Mouse (Mus musculus): Measurements from ENCODE around the gene Esyt1.
"Not testable (repeated sequence)": the region's sequence is repeated elsewhere in the genome, so short reads cannot be mapped to it uniquely, and the experiment has no call there.

The Esyt1 gene

DNA sequence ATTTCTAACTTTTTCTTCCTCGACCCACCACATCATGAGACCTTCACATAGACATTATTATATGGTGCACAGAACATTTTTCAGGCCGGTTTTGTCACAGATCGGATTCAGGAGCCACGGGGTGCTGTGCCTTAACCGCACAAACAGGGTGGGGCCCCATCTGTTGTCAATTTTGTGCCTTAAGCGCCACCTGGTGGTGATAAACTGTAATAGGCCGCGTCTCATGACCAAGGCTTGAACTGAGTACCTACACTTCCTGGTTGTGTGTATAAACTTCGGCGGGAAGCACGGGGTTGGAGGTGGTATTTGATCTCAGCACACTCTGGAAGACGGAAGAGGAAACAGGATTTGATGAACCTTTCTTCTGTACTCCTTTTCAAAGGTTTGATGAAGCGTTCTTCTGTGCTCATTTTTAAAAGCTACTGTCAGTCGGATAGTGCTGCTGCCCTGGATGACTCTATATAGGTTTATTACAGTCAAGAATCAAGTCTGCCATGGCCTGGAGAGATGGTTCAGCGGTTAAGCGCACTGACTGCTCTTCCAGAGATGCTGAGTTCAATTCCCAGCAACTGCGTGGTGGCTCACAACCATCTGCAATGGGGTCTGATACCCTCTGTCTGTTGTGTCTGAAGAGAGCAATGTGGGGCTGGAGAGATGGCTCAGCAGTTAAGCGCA lies 10.7 kb upstream of the Esyt1 start:
- DNase-seq = peak; percentile 76

DNA sequence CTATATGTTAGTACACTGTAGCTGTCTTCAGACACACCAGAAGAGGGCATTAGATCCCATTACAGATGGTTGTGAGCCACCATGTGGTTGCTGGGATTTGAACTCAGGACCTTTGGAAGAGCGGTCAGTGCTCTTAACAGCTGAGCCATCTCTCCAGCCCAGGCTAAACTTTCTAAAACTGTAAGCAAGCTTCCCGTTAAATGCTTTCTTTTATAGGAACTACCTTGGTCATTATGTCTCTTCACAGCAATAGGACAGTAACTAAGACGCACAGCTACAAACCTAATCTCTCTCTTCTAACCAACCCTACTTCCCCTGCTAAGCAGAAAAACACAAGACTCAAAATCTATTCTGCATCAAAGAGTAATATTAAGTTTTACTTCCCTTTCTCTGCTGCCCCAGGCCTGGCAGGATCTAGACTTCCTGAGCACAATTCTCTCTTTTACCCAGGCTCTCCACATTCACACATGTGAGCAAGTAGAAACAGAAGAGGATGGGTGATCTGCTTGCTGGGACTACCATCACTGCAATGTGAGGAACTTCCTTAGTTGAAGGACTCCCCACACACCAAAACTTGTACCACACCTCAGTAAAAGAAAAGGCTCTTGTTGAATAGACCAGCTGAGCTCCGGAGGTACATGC lies 10.1 kb upstream of the Esyt1 start:
- no peak for DNase-seq

DNA sequence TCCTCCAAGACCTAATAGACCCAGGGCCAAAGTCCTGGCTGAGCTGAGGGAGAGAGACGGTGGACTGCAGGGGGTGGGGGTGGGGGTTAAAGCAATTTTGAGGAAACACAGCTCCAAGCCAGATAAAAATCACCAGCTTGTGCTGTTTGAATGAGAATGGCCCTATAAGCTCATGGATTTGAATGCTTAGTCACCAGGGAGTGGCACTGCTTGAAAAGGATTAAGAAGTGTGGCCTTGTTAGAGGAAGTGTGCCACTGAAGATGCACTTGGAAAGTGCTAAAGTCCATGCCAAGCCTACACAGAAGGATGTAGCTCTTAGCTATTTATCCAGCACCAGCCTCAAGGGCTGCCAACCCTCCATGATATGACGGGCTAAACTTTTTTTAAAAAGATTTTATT lies 9.5 kb upstream of the Esyt1 start:
- DNase-seq = no peak

DNA sequence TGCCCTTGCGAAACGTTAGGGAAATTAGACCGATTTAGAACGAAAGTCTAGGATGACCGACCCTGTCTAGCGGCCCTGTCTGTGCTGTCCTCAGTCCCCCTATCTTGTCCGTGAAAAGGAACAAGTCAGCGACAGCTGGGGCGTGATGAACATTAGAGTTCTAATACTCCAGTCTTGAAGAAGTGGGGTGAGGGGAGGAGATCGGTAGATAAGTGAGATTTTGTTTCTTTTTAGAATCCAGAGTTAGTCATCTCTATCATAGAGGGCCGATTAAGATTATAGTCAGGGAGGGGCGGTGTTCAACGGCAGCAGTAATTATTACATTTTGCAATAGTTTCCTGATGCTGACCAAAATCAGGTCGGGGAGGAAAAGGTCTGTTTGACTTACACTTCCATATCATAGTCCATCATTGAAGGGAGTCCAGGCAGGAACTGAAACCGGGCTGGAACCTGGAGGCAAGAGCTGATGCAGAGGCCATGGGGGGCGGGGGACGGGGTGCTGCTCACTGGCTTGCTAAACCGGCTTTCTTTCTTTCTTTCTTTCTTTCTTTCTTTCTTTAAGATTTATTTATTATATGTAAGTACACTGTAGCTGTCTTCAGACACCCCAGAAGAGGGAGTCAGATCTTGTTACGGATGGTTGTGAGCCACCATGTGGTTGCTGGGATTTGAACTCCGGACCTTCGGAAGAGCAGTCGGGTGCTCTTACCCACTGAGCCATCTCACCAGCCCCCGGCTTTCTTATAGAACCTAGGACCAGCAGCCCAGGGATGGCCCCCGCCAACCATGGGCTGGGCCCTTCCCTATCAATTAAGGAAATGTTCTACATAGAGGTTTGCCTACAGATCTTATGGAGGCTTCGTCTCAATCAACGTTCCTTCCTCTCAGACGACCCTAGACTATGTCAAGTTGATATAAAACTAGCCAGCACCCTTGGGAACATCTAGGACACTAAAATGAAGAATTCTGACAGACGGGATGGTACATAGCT lies 990 bp upstream of the Esyt1 start:
- no peak for DNase-seq

DNA sequence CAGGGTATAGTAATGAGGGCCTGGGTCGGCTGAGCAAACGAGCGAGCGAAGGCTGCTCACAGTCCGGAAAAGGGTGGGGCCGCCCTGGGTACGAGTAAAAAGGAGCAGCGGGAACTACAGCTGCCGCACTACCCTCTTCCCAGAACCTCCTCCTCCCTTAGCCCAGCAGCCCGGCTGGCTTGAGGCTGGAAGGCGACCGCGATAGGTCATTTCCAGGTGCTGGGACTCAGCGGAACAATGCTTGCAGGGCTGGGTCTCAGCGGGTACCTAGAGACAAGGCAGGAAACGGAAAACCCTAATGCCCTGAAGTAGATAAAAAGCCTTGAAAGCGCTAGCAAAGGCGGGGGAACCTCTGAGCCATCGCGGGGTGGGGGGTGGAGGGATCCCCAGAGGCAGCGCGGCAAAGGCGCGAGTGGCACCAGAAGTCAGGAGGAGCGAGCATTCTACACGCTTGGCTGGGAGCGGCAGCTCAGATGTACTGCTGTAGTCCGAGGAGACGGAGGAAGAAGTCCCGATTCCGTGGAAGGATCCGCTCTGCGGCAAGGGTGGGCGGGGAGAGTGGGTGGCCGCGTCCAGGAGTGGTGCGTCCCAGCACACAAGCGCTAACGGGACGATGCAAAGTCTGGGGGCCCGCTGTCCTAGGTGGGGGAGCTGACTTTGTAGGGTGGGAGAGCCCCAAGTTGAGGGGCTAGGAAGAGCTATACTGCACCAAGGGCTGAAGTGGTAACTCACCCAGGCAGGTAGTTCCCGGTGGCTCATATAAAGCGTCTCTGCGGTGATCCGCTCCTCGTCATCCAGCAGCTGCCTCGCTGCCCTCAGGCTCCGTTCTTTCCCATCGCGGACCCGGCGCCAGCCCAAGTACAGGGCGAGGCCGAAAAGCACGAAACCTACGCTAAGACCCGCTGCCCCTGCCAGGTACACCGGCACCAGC lies 674 bp downstream of the Esyt1 start:
- DNase-seq = peak; percentile 41

DNA sequence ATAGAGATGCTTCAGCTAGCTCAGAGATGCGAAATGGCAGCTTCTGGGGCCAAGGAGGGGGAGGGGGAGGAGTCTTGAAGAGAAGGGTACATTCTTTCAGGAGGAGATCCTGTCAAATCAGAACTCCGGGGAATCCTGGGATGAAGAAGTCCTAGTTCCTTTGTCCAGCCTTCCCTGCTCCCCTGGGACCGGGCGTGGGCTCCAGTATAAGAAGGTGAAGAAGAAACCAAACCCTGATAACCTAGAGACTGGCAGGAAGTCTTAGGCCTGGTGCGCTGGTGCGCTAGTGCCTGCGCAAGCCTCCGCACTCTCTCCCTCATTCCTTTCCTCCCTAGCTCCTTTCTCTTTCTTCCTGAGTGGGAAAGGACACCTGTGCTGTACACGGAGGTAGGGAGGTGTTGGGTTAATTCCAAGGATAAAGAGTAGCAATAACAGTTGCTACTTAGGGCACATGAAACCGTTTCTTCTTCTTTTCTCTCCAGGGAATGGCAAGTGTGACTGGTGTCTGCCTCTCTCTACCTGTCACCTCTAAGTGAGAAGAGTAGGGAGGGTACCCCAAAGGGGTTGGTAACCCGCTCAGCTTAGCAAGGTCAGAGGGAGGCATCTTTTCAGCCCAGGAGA lies 1.4 kb downstream of the Esyt1 start:
- no peak for DNase-seq

DNA sequence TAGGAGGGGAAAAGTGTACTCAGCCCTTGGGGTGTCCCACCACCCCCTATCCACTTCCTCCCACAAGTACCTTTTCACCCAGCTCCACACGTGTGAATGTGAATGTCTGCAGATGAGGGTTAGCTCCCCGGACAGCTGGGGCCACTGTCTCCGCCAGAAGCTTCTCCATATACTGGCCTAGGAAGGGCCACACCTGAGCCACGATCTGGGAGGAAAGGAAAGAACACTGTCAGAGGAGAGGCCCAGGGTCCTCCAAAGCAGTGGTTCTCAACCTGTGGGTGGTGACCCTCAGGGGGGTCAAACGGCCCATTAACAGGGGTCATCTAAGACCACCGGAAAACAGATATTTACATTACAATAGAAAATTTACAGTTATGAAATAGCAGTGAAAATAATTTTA lies 3.3 kb downstream of the Esyt1 start:
- no peak for DNase-seq

DNA sequence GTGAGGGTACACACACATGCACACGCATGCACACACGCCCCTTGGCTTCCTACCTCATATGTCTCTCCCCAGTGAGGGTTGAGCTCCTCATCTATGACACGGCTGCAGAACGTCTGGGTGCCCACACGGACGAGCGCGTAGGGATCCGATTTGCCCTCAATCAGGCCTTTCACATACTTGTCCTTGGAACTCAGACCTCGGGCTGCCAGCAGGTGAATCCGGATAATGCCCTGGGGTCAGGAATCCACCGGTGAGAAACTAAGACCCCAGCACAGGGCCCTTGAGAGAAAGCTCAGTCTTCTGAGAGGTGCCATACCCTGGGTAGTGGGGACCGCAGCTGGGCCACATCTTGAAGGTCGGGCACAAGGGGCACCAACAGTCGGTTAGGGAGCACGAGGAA lies 5.1 kb downstream of the Esyt1 start:
- no peak for DNase-seq

DNA sequence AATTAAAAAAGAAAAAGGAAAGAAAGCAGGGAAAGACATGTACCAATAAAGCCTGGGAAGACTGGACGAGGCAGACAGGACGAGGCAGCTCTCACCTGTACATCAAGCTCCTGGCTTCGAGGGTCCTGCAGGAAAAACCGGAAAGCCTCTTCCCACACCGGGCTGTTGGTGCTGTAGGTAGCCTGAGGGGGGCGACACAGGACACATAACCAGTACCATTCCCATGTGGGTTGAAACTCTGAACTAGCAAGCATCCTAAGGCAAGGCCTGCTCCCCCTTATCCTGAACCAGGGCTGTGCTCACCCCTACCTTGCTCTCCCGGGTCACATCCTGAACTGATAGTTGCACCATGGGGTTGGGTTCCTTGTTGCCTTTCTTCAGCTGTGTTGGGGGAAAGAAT lies 6.8 kb downstream of the Esyt1 start:
- DNase-seq = no peak

DNA sequence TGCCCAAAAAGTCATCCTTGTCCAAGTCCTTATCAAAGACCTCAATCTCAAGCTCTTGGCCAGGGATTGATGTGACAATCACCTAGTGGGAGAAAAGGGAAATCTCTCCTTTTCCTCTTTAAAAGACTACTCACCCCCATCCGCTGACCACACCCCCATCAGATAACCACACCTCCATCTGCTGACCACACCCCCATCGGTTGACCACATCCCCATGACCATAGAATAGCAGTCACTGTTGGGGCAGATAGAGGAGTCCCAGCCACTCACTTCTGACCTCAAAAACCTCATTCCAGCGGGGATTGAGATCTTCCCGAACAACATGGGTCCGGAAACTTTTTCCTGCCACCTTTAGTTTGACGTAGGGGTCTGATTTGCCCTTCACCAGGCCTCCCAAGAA lies 9.0 kb downstream of the Esyt1 start:
- no peak for DNase-seq

DNA sequence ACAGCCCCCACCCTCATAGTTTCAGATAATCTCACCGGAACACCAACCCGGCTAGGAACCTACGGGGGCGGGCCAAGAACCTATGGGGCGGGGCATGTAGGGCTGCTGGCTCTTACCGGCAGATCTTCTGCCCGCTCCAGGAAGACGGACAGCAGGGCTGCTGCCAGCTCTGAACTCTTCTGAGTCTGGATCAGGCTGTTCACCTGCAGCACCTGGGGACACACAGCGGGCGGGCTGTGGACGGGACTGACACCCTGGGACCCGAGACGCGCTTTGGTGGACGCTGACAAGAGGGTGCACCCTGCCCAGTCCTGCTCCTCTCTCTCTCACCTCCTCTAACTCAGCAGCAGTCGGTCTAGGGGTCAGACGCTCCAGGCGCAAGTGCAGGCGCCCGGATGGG lies 9.6 kb downstream of the Esyt1 start:
- no peak for DNase-seq

- DNase-seq = no peak
Measured at GRCm38 (mm10) chr10:128515044-128515443, 10.6 kb downstream of the Esyt1 start.

DNA sequence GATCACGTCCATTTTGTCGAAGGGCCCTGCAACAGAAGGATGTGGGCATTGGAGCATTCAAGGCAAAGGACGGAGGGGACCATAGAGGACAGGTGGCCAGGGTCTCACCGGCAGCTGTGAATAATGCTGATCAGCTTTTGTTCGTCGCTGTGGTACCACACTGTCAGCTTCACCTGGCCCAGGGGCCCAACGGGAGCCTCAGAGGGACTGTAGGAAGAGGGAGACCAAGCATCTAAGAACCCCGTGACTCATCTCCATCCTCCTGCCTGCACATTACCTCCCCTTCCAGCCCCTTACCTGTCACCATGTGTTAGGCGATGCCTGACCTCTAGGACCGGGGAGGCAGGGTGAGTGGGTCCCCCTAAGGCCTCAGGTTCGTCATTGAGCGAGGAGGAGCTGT lies 13.9 kb downstream of the Esyt1 start:
- no peak for DNase-seq

DNA sequence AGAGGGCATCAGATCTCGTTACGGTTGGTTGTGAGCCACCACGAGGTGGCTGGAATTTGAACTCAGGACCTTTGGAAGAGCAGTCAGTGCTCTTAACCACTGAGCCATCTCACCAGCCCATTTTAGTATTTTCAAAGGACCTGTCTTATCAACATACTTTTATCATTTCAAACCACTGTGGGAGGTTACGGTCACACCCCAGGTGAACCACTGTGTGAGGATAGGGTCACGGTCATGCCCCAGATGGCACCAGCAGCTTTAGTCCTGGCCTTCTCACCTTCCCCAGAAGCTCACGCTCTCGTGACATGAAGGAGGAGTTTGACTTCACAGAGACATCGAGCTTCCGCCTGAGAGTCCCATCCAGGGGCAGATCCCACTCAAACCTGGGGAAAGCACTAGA lies 14.5 kb downstream of the Esyt1 start:
- no peak for DNase-seq

GRCm38 (mm10) chr10:128510301-128510700 lies 15.4 kb downstream of the Esyt1 start:
- no peak for DNase-seq

DNA sequence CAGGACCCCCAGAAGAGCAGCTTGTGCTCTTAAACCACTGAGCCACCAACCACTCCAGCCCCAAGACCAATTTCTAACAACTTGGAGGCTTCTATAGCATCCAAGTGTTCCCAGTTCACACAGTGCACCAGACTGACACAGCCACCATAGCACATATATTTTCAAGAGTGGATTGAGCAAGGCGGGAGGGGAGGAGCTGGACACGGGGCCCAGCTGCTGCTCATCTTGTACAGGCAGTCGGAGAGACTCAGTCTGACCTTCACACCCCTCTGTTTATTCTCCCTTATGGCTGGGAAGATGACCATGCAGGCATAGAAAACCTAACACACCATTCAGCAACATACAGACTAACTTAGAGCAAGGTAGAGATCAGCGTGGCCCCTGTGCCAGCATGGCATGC lies 15.8 kb downstream of the Esyt1 start:
- DNase-seq = no peak

DNA sequence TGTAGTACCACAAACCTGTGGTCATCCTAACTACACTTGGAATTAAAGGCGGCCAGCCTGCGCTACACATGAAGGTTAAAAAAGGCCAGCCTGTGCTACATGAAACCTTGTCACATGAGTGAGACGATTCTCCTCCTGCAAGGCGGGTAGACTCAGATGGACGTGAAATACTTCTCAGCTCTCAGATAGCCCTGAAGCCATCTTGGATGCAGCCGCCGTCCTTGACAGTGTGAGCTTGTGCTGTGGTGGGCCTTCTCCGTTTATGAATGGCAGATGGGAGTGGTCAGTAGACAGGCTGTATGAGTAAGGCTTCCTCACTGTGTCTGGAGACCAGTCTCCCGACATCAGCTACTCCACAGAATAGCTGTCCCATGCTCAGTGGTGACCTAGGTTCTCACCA lies 16.5 kb downstream of the Esyt1 start:
- no peak for DNase-seq

- DNase-seq = no peak
Measured at GRCm38 (mm10) chr10:128508260-128508659, 17.4 kb downstream of the Esyt1 start.

- DNase-seq = no peak
Measured at GRCm38 (mm10) chr10:128505974-128506373, 19.7 kb downstream of the Esyt1 start.

DNA sequence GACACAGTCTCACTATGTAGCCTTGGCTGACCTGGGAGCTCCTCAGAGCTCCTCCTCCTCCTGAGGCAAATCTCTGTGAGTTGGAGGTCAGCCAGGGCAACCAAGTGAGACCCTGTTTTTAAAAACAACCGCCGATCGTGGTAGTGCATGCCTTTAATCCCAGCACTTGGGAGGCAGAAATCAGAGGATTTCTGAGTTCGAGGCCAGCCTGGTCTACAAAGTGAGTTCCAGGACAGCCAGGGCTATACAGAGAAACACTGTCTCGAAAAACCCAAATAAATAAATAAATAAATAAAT lies 20.4 kb downstream of the Esyt1 start:
- not testable (repeated sequence) for DNase-seq

DNA sequence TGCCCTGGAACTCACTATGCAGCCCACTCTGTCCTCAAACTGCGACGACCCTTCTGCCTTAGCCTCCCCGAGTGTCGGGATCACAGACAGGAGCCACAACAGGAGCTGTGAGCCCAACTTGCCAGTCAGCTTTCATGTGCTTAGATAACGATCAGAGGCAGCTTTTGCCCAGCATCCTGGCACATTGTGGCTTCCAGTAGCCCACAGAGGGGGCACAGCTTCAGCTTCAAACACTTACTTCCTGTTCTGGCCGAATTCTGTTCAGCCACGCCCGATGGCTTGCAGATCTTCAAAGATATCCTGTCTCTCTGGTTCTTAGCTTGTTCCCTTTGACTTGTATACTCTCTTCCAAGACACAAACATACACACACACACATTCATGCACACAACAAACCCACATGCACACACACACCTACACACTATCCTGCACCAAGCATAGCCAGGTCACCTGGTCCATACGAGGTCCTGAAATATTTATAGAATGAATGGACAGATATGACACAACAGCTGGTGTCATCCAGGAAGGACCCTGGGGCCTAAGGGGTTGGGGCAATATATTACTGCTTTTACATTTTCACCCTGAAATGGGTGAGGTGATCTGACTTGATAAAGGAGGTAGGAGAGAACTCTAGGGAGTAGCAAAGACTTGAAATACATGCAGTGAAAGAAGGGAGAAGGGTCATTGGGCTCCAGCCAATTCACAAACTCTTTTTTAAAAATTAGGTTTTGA lies 20.9 kb downstream of the Esyt1 start:
- no peak for DNase-seq

DNA sequence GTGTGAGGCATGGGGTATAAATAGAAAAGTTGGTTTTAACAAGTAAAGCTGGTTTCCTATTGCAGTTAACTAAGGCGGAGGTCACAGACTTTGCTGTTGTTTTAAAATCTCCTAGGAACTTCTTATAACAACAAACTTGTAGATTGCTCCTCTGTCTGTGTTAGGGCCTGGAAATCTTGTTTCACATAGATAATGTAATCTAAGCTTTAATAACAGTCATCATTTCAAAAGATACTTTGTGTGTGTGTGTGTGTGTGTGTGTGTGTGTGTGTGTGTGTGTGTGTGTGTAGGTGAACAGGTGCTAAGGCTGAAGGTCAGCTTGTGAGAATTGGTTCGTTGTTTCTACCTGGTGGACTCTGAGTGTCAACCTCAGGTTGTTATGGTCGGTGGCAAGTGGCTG lies 21.7 kb downstream of the Esyt1 start:
- DNase-seq = no peak

Measured in right cerebral cortex, postnatal 14 days (tissue).